Mouse (Mus musculus): ENCODE data around the gene Cbx7. TPM values are rescaled to one million over a fixed set of nuclear protein-coding genes. Genes with fewer than 3 reads are reported as not detected.
"Not testable (repeated sequence)": the region's sequence is repeated elsewhere in the genome, so short reads cannot be mapped to it uniquely, and the experiment has no call there.

Cbx7 gene
- total RNA-seq, 2 experiments from 2014 or later, result 12.1 to 21.0 TPM

DNA sequence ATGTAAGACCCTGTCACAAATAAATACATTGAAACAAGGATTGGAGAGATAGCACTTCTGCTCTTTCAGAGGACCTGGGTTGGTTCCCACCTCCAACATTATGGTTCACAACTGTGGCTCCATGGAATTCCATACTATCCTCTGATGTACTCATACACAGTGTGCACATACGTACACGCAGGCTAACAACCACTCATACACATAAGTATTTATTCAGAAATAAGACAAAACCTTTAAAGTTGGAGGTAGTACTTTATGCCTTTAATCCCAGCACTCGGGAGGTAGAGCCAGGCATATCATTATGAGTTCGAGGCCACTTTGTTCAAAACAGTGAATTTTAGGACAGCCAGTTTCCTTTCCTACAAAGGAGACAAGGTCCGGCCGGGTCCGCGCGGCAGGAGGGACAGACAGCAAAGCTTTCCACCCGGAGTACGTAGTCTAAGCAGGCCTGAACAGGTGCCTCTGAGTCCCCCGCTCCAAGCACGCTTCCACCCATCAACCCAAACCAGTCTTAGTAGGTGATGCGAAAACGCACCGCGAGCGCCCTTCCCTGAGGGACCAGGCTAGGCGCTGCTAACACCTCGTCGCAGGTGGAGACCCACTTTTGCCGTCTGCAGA, 37.8 kb downstream of the Cbx7 start:
- peak; percentile 2; the same call in 1 of the 2 replicates for ATAC-seq (replicated peaks; ENCODE audit: low FRiP score, poor library complexity, severe bottlenecking)

DNA sequence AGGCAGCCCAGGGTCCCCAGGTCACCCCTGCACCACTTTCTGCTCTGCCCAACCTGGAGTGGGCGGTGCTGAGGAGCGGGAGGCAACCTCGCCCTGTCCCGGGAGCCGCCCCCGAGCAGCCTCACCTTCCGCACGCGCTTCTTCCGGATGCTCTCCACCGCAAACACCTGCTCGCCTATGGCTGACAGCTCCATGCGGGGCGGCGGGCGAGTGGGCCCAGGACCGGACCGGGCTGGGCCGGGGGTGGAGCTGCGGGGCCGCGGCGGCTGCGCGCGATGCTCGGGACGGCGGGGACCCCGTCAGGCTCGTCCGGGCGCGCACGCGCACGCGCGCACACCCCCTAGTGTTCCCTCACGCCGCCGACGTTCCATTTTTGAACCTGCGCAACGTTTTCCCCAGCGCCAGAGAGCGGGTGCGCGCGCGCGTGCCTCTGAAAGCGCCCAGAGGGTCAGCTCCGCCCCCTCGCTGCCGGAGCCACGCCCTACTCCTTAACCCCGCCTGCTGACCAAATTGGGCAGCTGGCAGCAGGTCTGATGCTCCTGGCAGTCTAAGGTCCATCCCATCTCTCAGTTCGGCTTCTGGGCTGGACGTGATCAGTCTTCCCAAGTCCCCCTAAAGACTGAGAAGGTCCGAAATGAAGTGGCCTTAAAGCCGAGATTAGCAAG, 38.5 kb downstream of the Cbx7 start:
- peak; percentile 75 for ATAC-seq (replicated peaks; ENCODE audit: low FRiP score, poor library complexity, severe bottlenecking)

DNA sequence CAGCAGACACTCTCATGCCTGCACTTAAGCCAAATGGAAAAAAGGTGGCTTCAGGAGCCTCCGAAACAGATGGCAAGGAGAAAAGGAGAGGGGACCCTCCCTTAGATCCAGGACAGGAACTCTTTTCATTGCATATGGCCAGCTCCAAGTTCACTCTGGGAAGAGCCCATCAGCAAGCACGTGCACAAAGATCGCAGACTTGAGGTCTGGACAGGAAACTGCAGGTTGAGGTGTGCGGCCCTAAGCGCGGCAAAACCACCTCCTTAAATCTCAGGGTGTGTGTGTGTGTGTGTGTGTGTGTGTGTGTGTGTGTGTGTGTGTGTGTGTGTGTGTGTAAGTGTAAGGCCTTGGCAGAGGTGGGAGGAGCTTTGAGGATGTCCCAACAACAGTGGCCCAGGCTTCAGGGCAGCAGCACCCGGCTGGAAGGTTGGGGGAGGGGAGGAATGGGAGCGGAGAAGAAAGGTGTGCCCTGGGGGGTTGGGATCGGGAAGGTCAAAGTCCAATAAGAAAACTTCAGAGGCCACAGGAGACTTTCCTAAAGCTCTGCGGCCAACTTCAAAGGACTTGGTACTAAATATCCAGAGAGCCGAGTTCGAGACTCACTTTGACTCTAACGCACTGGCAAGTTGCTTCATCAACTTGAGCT, 39.3 kb downstream of the Cbx7 start:
- ATAC-seq (replicated peaks; ENCODE audit: low FRiP score, poor library complexity, severe bottlenecking), result no peak

DNA sequence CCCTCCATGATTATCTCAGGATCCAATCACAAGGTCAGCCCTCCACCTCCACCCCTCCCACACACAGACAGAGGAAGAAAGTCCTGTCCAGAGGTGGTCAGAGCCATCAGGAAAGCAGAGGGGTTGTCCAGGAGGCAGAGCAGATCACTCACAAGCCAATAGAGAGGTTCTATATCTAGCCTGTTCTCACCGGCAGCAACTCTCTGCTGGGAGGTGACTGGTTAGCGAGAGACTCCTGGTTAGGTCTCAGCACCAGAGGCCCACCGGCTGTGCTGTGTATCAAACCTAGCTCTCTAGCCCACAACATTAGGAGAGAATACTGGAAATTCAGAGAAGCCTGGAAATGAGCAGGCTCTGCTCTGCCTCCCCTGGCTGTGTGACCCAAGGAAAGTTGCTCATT, 41.2 kb downstream of the Cbx7 start:
- no peak for ATAC-seq (replicated peaks; ENCODE audit: low FRiP score, poor library complexity, severe bottlenecking)

DNA sequence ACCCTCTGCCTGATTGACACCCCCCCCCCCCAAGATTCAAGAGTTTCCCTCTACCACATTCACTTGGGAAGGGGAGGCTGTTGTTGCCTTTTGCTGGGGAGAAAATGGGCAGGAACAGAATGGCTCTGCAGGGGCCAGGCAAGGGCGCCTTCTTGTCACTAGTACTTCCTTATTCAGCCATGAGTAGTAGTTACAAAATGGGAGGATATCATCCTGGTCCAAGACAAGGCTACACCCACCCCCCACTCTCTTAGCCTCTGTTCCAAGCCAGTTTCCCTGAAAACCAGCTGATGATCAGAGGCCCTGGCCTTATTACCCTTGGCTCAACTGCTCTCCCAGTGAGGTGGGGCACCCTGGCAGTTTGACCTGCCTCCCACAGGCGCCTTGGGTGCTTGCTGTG, 42.2 kb downstream of the Cbx7 start:
- no peak for ATAC-seq (replicated peaks; ENCODE audit: low FRiP score, poor library complexity, severe bottlenecking)

DNA sequence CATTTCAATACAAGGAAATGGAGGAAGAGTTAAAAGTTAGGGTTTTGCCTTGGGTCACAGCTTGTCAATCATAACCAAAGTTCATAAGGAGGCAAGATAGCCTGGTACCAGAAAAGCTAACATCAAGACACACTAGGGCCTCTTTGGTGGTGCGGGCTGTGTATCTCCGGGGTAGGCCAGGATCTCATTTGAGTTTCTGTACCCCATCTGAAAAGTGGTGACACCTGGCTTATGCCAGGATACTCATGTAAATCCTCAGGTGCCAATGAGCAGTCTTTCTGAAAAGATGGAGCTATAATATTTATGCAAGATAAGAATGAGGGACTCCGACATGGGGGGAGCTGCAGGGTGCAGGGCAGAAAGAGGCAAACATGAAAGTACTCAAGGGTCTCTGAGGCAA, 42.6 kb downstream of the Cbx7 start:
- no peak for ATAC-seq (replicated peaks; ENCODE audit: low FRiP score, poor library complexity, severe bottlenecking)

DNA sequence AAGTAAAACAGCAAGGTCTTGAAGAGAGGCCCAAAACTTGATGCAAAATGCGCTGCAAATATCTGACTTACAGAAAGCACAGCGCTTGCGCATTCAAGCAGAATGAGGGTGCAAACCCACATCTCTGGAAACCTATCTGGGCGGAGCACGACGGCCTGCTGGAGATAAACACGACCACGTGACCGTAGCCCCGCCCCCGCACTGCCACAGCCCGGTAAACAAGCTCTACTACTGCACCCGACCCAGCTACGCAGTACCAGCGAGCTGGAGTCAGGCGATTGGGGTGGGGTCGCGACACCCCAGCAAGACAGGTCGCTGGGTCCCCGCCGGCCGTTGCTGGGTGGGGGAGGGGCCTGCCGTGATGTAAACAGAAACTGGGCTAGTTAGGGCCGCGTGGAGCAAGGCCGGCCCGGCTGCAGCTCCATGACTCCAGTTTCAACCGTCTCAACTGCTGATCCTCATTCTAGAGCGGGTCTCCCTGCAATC, 43.2 kb downstream of the Cbx7 start:
- peak; percentile 88 for ATAC-seq (replicated peaks; ENCODE audit: low FRiP score, poor library complexity, severe bottlenecking)

DNA sequence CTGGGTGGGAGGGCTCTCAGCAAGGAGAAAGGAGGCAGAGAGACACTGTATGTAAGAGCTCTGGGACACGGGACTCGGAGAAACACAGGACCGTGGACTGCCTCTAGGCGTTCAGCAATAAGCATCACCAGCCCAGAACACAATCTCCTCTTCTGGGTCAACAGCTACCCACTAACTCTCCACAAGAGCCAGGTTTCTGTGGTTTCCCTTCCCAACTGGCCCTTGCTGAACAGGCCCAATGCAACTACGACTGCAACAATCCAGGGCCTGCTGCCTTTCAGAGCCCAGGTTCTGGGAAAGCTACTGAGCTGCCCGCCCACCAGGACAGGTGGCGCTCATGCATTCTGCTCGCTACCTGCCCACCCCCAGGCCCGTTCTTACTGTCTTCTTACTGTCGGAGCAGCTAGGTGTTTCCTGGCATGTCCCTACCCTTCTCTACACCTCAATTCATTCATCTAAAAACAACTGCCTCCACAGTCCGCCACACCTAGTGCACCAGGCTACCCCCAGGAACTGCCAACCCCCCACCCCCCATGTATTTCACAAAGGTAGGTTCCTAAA, 44.0 kb downstream of the Cbx7 start:
- ATAC-seq (replicated peaks; ENCODE audit: low FRiP score, poor library complexity, severe bottlenecking), result peak; percentile 2; the same call in 1 of the 2 replicates

DNA sequence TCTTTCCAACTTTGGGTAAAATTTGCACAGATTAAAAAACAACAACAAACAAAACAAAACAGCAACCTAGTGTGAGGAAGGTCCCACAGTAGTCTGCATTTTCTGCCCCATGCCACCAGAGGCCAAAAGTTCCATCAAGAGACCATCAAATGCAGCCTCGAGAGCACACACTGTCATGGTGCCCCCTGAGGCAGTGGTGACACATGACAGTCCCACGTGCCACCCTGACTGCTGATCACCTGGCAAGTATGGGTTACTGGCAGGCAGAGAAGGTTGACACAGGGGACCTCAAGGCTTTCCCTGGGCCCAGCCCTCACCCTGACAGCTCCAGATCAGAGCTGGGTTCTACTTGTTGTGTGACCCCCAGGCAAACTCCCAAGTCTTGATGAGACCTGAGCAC, 51.1 kb downstream of the Cbx7 start:
- ATAC-seq (replicated peaks; ENCODE audit: low FRiP score, poor library complexity, severe bottlenecking), result no peak

DNA sequence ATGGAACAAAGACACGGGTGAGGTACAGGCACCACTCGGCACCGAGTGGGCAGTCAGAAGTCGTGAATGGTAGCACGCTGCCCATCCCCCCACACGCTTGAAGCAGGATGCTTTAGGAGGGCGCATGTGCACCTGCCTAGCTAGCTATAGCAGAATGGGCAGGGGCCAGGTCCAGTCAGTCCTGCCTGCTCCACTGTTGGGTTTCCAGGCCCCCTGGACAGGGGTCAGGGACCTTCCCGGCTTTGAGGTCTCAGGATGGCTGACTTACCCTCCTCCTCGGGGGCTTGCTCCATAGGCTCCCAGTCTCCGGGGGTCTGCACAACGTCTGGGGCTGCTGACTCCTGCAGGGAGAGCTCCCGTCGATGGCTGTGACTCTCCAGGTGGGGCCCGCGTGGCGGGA, 52.4 kb downstream of the Cbx7 start:
- no peak for ATAC-seq (replicated peaks; ENCODE audit: low FRiP score, poor library complexity, severe bottlenecking)

DNA sequence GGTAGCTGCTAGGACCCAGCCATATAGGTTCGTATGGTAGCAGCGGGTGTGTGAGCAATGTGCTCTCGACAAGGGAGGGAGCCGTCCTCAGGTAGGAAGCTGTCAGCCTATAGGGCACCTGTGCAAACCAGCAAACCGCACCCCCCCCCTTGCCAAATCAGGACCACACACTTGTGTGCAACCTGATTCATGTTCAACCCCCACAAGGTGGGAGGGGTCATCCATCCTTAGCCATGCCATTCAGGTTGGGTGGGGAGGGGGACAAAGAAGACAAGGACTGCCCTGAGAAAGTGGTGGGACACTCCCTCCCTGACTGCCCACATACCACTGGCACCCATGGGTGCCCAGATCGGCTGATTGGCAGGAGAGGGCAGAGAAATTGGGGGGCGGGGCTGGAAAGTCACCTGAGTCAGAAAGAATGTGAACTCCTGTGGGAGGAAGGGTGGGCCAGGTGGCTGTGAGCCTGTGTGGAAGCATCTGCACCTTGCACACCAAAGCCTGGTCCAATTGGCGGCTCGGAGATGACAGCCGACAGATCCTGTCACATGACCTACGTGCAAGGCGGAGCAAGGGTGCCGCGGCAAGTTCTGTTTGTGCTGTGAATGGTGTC, 53.7 kb downstream of the Cbx7 start:
- ATAC-seq (replicated peaks; ENCODE audit: low FRiP score, poor library complexity, severe bottlenecking), result no peak

DNA sequence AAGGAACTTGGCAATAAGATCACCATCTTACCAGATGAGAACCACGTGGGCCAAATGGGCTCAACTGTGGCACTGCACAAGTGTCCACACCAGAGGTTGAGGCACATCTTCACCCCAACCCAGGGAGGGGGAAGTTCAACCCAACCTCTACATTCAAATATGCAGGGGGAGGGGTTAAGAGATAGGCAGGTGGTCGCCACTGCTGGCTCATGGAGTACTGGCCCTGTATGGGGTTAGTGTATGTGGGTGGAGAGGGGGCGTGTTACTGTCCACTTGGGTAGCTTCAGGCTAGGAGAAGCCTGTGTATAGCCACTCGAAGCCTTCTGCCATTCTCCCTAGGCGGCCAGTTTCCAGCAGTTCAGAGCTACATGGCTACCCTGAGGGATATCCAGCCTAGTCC, 54.8 kb downstream of the Cbx7 start:
- ATAC-seq (replicated peaks; ENCODE audit: low FRiP score, poor library complexity, severe bottlenecking), result no peak

DNA sequence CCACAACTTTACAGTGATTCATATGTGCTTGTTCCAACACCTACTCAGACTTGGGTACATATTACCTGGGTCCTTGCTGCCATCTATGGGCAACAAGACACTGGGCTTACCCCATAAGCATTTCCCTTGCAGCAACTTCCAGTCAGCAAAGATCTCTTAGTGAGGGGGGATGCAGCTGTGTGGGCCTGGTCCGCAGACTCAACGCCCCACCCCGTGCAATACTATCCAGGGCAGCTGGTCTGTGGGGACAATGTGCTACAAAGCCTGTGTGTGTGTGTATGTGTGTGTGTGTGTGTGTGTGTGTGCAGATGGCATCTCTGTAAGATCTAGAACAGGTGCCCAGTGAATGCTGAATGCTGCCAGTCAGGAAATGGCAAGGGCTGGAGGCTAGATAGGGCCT, 56.6 kb downstream of the Cbx7 start:
- no peak for ATAC-seq (replicated peaks; ENCODE audit: low FRiP score, poor library complexity, severe bottlenecking)

DNA sequence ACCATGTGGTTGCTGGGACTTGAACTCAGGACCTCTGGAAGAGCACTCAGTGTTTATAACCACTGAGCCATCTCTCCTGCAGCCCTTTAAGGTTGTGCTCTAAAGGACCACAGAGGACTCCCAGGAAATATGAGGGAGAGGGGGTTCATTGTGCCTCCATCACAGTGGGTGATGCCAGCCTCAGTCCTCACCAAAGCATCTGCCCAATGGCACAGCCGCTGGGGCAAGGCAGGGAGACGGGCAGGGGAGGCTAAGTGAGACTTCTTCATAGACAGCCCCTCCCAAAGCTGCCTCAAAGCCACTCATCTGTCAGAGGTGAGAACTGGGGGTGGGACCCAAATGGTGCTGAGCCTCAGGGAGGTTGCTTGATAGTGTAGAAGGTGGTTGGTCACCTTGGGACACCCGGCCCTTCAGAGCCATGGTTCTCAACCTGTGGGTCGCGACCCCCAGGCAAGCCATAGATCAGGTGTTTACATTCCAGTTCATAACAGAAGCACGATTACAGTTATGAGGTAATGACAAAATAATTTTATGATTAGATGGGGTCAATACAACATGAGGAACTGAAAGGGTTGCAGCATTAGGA, 57.1 kb downstream of the Cbx7 start:
- ATAC-seq (replicated peaks; ENCODE audit: low FRiP score, poor library complexity, severe bottlenecking), result no peak

DNA sequence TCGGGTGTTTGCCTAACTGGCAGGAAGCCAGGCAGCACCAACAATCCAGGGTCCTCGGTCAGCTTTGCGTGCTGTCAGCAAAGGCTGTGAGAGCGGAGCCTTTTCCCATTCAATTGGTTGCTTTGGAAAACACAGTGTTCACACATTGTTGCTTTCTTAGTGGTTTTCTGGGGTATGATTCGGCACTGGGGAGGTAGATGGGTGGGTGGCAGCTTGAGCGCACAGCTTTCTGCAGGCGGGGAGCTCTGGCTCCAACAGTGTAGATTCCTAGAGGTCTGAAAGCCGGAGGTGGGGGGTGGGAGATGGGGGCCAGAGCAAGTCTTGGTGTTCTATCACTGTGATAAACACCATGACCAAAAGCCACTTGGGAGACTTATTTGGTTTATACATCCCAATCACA, 59.6 kb downstream of the Cbx7 start:
- no peak for ATAC-seq (replicated peaks; ENCODE audit: low FRiP score, poor library complexity, severe bottlenecking)

DNA sequence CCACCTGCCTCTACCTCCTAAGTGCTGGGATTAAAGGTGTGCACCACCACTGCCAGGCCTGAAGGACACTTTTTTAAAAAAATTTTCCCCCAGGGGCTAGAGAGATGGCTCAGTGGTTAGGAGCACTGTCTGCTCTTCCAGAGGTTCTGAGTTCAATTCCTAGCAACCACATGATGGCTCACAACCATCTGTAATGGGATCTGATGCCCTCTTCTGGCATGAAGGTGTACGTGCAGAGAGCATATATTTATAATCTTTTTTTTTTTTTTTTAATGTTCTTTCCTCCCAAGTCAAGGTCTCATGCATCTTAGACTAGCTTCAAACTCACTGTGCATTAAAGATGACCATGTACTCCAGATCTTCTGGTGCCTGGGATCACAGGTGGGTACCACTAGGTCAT, 60.1 kb downstream of the Cbx7 start:
- not testable (repeated sequence) for ATAC-seq (replicated peaks; ENCODE audit: low FRiP score, poor library complexity, severe bottlenecking)

DNA sequence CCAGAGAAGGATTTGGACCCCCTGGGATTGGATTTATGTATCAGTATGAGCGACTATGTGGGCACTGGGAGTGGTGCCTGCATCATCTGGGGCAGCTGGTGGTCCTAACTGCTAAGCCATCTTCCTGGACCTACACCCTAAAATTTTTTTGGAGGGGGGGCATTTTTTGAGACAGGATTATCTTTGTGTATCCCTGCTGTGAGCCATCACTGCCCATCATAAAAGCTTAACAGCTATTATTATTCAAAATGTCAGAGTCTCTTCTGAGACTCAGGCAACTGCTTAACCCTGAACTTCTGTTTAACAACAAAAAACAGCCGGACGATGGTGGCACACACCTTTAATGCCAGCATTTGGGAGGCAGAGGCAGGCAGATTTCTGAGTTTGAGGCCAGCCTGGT, 61.9 kb downstream of the Cbx7 start:
- ATAC-seq (replicated peaks; ENCODE audit: low FRiP score, poor library complexity, severe bottlenecking), result not testable (repeated sequence)

DNA sequence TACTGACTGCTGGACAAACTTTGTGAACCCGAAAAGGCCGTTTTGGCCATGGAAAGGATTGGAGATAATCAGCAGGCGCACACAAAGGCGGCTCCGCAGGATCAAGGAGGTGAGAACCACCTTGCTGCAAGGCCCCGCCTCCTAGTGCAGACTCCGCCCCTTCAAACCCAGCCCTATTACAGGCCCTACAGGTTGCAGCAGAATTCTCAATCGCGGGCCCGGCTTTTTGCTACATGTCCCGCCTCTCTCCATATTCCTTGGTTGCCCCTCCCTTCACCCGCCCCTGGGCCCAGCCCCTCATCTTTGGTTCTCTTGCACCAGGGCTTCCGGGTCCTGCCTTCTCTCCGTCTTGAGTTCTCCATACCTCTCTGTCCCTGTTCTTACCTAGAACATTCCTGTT, 64.1 kb downstream of the Cbx7 start:
- ATAC-seq (replicated peaks; ENCODE audit: low FRiP score, poor library complexity, severe bottlenecking), result no peak

DNA sequence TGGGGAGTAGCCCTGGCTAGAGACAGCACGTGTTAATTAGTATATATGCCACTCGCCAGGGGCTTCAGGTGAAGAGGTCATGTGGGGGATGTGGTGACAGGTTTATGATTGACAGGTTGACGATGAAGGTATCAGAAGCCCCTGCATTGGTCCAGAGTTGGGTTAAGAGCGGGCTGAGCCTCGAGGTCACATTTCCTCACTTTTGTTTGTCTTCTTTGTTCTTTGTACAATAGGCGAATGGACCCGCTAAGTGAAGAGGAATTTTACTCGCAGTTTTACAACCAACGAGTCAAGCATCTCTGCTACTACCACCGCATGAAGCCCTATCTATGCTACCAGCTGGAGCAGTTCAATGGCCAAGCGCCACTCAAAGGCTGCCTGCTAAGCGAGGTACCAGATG, 65.7 kb downstream of the Cbx7 start:
- ATAC-seq (replicated peaks; ENCODE audit: low FRiP score, poor library complexity, severe bottlenecking), result no peak

DNA sequence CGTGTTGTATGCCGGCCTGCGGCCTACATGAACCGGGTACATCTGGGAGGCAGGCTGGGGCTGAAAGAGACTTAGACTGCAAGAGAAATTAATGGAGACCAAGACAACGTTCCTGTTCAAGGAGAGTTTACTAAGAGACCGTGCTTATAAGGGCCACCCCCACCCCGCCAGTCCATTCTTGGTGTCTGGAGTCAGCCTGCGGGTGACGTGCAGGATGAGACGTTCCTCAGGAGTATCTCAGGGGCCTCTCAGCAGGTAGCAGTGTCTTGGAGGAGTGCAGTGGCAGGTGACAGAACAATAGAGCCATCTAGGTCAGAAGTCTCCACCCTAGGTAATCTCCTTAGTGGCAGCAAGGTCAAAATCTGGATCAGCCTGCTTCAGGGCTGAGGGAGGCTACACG, 66.2 kb downstream of the Cbx7 start:
- not testable (repeated sequence) for ATAC-seq (replicated peaks; ENCODE audit: low FRiP score, poor library complexity, severe bottlenecking)

Measured in erythroid progenitor cell, adult 5-6 weeks (primary cell).